Mouse (Mus musculus) stomach, postnatal 0 days (tissue): ENCODE data around the gene Fbxl17.

ENCODE experiments used
- CTCF ChIP-seq: IDR thresholded peaks from 2 replicates; pipeline ENCODE4 v1.5.1; 2016; ENCODE audit warnings: antibody characterized with exemption, low read depth, mild to moderate bottlenecking, moderate library complexity
- EP300 ChIP-seq: optimal IDR thresholded peaks from 2 replicates; pipeline ENCODE3; 2016; ENCODE audit warnings: antibody characterized with exemption

DNA sequence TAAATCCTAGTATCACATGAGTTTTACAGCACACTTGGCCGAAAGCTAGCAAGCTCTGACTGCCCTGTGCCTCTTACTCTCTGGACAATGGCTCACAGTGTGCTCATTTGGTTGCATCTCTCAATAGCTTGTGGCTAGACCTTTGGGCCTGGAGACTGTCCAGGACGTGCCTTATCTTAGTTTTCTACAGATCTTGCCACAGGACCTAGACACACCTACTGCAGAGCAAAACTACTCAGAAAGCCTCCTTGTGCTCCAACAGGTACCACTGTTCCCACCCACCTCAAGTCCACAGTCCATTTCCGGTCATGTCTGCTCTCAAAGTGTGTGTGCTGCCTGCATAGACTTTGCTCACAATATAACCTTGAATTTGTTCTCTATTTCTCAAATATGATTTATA is 319.8 kb downstream of the Fbxl17 start:
- TF ChIP-seq CTCF: no peak
- no peak for TF ChIP-seq EP300
